Mouse (Mus musculus) hindbrain, embryonic 16.5 days (tissue): ENCODE measurements at regions not wholly inside any gene's neighbourhood (a gene's known extent, or its start where the extent isn't known, plus 50 kb on each side); places are given as distances from the start of the nearest gene placed in this dataset.

Source experiments
- ATAC-seq: fragments of 200-750 bp; cut with Nextera tagmentation; 2 replicates; pipeline ENCODE4 v1.8.0; 2017; ENCODE audit warnings: moderate TSS enrichment, moderate library complexity
- H3K27ac ChIP-seq: fragments of 300-500 bp; sonication (generic); 2 replicates; pipeline ENCODE4 v1.5.1; 2014; ENCODE audit warnings: low read depth, mild to moderate bottlenecking, control low read depth, low read length, moderate library complexity
- H3K27me3 ChIP-seq: fragments of 300-500 bp; sonication (generic); replicated peaks from 2 replicates; pipeline ENCODE4 v1.6.1; 2014; ENCODE audit warnings: low read length; ENCODE audit not compliant: control insufficient read depth, insufficient read depth
- H3K36me3 ChIP-seq: fragments of 300-500 bp; sonication (generic); 2 replicates; pipeline ENCODE4 v1.6.1; 2014; ENCODE audit warnings: mild to moderate bottlenecking, low read length, moderate library complexity, mixed read lengths; ENCODE audit not compliant: control insufficient read depth, insufficient read depth
- H3K4me1 ChIP-seq: fragments of 300-500 bp; sonication (generic); 2 replicates; pipeline ENCODE4 v1.6.1; 2014; ENCODE audit warnings: low read depth, low read length; ENCODE audit not compliant: control insufficient read depth, insufficient read depth
- H3K4me2 ChIP-seq: fragments of 300-500 bp; sonication (generic); 2 replicates; pipeline ENCODE4 v1.6.1; 2014; ENCODE audit warnings: mild to moderate bottlenecking, low read length, control low read depth, moderate library complexity
- H3K4me3 ChIP-seq: fragments of 300-500 bp; sonication (generic); 2 replicates; pipeline ENCODE4 v1.5.1; 2014; ENCODE audit warnings: mild to moderate bottlenecking, low read length, control low read depth, moderate library complexity
- H3K9ac ChIP-seq: fragments of 300-500 bp; sonication (generic); 2 replicates; pipeline ENCODE4 v1.6.1; 2014; ENCODE audit warnings: low read depth, mild to moderate bottlenecking, control low read depth, low read length, moderate library complexity
- H3K9me3 ChIP-seq: fragments of 300-500 bp; sonication (generic); 2 replicates; pipeline ENCODE4 v1.6.1; 2014; ENCODE audit warnings: mild to moderate bottlenecking, low read length, moderate library complexity; ENCODE audit not compliant: control insufficient read depth
- WGBS: fragments of 180-500 bp; shearing (Covaris S2); extraction: QIAGEN DNeasy Blood & Tissue Kit; methylation state at CpG from one replicate; pipeline ENCODE4 v1.1.7; 2014; 5-methylcytosine and 5-hydroxymethylcytosine counted together

DNA sequence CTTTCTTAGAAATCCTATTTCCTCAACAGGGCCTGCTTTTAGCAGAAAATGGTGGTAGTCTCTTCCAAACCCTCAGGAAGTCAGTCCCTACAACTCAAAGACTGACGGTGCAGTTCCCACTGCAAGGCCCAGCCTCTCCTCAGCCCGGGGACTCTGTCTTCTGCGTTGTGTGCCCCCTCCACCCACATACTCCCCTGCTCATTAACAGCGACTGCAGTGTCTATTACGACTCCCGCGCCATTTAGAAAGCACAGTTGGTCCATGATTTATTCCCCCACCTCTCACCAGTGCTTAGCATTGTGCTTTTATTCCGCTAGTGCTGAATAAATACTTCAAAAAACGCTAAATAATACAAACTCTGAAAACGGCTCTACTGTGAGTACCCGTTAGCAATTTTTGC is 230.9 kb upstream of the Hes1 start:
- Histone ChIP-seq H3K4me1 (peaks cover 9% of the 10 kb centered on the region), H3K36me3 (no peaks in the 10 kb centered on the region), H3K4me2 (no peak overlapping the region), H3K27ac (no peak overlapping the region), H3K9me3 (no peaks in the 10 kb centered on the region), H3K9ac (no peak overlapping the region), H3K27me3 (peaks cover 4% of the 10 kb centered on the region; the same call in 1 of the 2 replicates), H3K4me3 (no peak overlapping the region)
- 61% methylated on average over 11 of the region's 11 CpGs for WGBS
- ATAC-seq = no peak

- Histone ChIP-seq H3K36me3 (no peaks in the 10 kb centered on the region), H3K4me1 (peaks cover 10% of the 10 kb centered on the region), H3K4me2 (no peak overlapping the region), H3K9ac (no peak overlapping the region), H3K9me3 (no peaks in the 10 kb centered on the region), H3K4me3 (no peak overlapping the region), H3K27me3 (peaks cover 4% of the 10 kb centered on the region; the same call in 1 of the 2 replicates), H3K27ac (no peak overlapping the region)
- WGBS = 77% methylated on average over 6 of the region's 6 CpGs
- no peak for ATAC-seq
Observed at GRCm38 (mm10) chr16:29833875-29834274, 230.3 kb upstream of the Hes1 start.

- H3K4me2 ChIP-seq = no peak overlapping the region
- ATAC-seq = no peak
- no peak overlapping the region for H3K4me3 ChIP-seq
- peaks cover 4% of the 10 kb centered on the region; the same call in 1 of the 2 replicates for H3K27me3 ChIP-seq
- H3K27ac ChIP-seq = no peak overlapping the region
- no peak overlapping the region for H3K9ac ChIP-seq
- 59% methylated on average over 6 of the region's 6 CpGs for WGBS
- H3K4me1 ChIP-seq = peaks cover 13% of the 10 kb centered on the region
- no peaks in the 10 kb centered on the region for H3K36me3 ChIP-seq
- no peaks in the 10 kb centered on the region for H3K9me3 ChIP-seq
Observed at GRCm38 (mm10) chr16:29834669-29835068, 229.5 kb upstream of the Hes1 start.

DNA sequence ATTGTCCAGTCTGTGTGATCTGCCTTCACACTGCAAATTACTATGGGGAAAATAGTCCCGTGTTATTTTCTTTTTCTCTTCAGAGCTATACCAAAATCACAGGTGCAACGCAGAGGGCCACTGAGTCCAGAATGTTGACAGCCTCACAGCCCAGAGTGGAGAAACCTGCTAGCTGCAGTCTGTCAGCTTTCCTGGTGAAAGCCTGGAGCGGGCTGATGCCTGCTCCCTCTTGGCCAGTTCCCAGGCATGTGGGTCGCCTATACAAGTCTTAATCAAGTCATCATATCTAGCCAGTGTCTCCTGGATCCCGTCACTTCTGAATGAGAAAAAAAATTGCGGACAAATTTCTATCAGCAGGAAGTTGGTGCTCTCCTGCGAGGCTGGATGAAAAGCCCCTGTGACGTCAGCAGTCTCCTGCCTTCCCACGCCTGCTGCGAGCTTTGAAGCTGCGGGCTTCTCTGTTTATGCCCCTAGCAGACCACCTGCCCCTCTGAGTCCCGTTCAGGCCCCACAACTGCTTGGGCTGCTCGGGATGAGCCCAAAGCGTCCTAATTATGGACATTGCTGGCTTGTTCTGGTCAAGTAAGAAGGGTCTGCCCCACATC is 227.1 kb upstream of the Hes1 start:
- Histone ChIP-seq H3K4me3 (peak overlapping the region; percentile 33), H3K27me3 (peaks cover 10% of the 10 kb centered on the region), H3K4me1 (peaks cover 13% of the 10 kb centered on the region), H3K36me3 (no peaks in the 10 kb centered on the region), H3K9ac (peak overlapping the region; percentile 57), H3K27ac (no peak overlapping the region), H3K9me3 (no peaks in the 10 kb centered on the region), H3K4me2 (peak overlapping the region; percentile 73)
- WGBS = 2% methylated on average over 14 of the region's 14 CpGs
- ATAC-seq = peak; percentile 62

DNA sequence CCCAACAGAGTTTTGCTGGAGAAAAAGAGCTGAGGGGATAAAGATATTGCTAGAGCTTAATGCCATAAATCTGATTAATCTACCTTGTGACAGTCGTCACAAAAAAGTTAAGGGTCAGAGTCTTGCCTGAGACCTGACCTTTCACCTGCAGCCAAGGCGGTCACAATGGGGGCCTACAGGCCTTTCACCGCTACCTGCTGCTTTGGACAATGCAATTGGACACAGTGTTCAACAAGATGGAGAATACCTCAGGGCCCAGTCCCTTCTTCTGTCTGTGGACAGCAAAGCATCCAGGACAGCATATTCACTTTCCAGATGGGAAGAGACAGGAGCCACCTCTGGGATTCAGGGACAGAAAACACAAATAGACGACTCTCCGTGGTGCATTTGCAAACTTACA is 226.3 kb upstream of the Hes1 start:
- Histone ChIP-seq H3K4me2 (no peak overlapping the region), H3K4me3 (no peak overlapping the region), H3K9ac (no peak overlapping the region), H3K27ac (no peak overlapping the region), H3K4me1 (peaks cover 13% of the 10 kb centered on the region), H3K36me3 (no peaks in the 10 kb centered on the region), H3K27me3 (peaks cover 10% of the 10 kb centered on the region), H3K9me3 (no peaks in the 10 kb centered on the region)
- ATAC-seq = no peak
- WGBS = 30% methylated on average over 5 of the region's 5 CpGs

DNA sequence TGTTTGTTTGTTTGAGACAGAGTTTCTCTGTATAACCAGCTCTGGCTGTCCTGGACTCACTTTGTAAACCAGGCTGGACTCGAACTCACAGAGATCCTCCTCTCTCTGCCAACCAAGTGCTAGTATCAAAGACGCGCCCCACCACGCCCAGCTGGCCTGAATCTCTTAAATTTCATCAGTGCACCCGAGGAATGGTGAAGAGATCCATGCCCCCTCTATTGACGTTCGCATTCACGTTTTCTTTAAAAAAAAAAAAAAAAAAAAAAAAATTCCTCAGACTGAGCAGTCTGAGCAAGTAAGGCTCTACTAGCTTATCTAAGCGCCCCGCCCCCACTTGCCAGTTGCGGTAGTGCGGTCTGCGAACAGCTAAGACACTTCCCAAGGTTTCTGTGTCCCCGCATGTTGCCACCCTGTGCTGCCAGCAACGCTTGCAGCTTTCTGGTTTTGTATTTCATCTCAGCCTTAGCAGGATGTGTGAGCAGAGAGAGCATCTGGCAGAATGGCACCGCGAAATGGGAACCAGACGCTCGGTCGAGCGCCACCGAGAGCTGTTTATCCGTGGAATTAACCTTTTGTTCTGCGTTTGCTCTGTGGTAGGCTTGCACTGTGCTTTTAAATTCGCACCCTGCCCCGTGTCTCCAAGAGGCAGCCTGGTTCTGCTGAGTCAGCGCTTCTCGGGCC is 225.1 kb upstream of the Hes1 start:
- peak overlapping the region; percentile 41 for H3K9ac ChIP-seq
- no peaks in the 10 kb centered on the region for H3K36me3 ChIP-seq
- H3K4me1 ChIP-seq = peaks cover 13% of the 10 kb centered on the region
- H3K4me2 ChIP-seq = peak overlapping the region; percentile 53
- 7% methylated on average over 28 of the region's 28 CpGs for WGBS
- H3K27ac ChIP-seq = 0 out of 2 replicates have a peak overlapping the region, but pooled peaks have one; percentile 63
- peaks cover 9% of the 10 kb centered on the region for H3K27me3 ChIP-seq
- peak overlapping the region; percentile 21 for H3K4me3 ChIP-seq
- peak; percentile 56 for ATAC-seq
- no peaks in the 10 kb centered on the region for H3K9me3 ChIP-seq

GRCm38 (mm10) chr16:29839662-29840001 is 224.6 kb upstream of the Hes1 start:
- H3K9ac ChIP-seq = peak overlapping the region; percentile 41
- H3K27ac ChIP-seq = no peak overlapping the region
- WGBS = 22% methylated on average over 6 of the region's 6 CpGs
- ATAC-seq = peak; percentile 24; the same call in 1 of the 2 replicates
- peak overlapping the region; percentile 21 for H3K4me3 ChIP-seq
- H3K9me3 ChIP-seq = no peaks in the 10 kb centered on the region
- H3K4me2 ChIP-seq = peak overlapping the region; percentile 53
- peaks cover 12% of the 10 kb centered on the region for H3K27me3 ChIP-seq
- no peaks in the 10 kb centered on the region for H3K36me3 ChIP-seq
- H3K4me1 ChIP-seq = peaks cover 13% of the 10 kb centered on the region

- no peak overlapping the region for H3K4me3 ChIP-seq
- H3K9ac ChIP-seq = no peak overlapping the region
- no peaks in the 10 kb centered on the region for H3K36me3 ChIP-seq
- H3K9me3 ChIP-seq = no peaks in the 10 kb centered on the region
- ATAC-seq = no peak
- peaks cover 16% of the 10 kb centered on the region for H3K4me1 ChIP-seq
- no peak overlapping the region for H3K4me2 ChIP-seq
- no peak overlapping the region for H3K27ac ChIP-seq
- 76% methylated on average over 2 of the region's 2 CpGs for WGBS
- peaks cover 12% of the 10 kb centered on the region for H3K27me3 ChIP-seq
Observed at GRCm38 (mm10) chr16:29840412-29840811, 223.8 kb upstream of the Hes1 start.

GRCm38 (mm10) chr16:29841132-29841531 is 223.1 kb upstream of the Hes1 start:
- Histone ChIP-seq H3K4me1 (peaks cover 16% of the 10 kb centered on the region), H3K27me3 (peaks cover 15% of the 10 kb centered on the region)
- WGBS = 61% methylated on average over 4 of the region's 4 CpGs

More at GRCm38 (mm10) chr16:29841132-29841531, 223.1 kb upstream of the Hes1 start:
- Histone ChIP-seq H3K9ac (no peak overlapping the region), H3K36me3 (no peaks in the 10 kb centered on the region), H3K27ac (no peak overlapping the region), H3K4me3 (no peak overlapping the region), H3K4me2 (no peak overlapping the region), H3K9me3 (no peaks in the 10 kb centered on the region)
- ATAC-seq = no peak
